Mouse (Mus musculus): ENCODE data around the gene Acyp1. TPM values are rescaled to one million over a fixed set of nuclear protein-coding genes. Genes with fewer than 3 reads are reported as not detected.

The Acyp1 gene
- polyA plus RNA-seq, 1 experiment from 2014 or later = 54.2 TPM

DNA sequence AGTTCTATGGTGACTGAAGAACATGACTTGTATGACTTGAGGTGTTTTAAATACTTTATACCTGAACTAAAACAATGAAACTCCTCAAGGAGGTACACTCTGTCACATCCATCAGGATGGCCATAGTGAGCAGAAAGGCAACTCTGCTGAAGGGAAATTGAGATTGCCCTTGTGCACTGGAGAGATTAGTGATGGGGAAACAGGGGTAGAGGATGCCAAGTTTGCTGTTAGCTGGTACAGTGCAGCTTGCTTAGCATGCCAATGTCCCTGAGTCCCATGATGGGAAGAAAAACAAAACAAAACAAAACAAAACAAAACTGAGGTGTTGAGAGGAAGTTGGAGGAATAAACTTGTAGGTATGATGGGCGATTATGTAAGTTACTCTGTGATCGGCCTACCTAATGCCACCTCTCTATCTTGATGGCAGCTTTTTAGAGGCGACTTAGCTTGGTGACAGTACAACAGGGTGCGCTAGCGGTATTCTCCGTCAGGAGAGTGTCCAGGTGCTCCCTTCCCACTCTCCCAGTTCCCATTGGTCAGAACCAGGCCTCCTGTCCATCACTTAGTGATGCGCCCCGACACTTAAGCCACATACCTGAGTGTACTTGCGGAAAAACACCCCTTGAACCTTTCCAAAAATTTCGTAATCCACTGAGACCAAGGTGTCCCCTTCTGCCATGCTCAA is 8.7 kb downstream of the Acyp1 start:
- Histone ChIP-seq H3K36me3 (peaks cover 13% of the 10 kb centered on the region), H3K27ac (peak overlapping the region; percentile 90), H3K4me3 (peak overlapping the region; percentile 74), H3K27me3 (ENCODE audit: low read depth, poor library complexity, severe bottlenecking) (no peaks in the 10 kb centered on the region), H3K9me3 (replicated peaks) (no peaks in the 10 kb centered on the region), H3K4me1 (peaks cover 7% of the 10 kb centered on the region)
- 8% methylated on average over 10 of the region's 10 CpGs for WGBS
- no peak for DNase-seq (ENCODE audit: low spot score)

GRCm38 (mm10) chr12:85278919-85279318 is 9.3 kb downstream of the Acyp1 start:
- Histone ChIP-seq H3K4me3 (no peak overlapping the region), H3K9me3 (replicated peaks) (no peaks in the 10 kb centered on the region), H3K4me1 (peaks cover 7% of the 10 kb centered on the region), H3K27me3 (ENCODE audit: low read depth, poor library complexity, severe bottlenecking) (no peaks in the 10 kb centered on the region), H3K36me3 (peaks cover 19% of the 10 kb centered on the region), H3K27ac (no peak overlapping the region)
- WGBS = 94% methylated on average over 10 of the region's 10 CpGs
- DNase-seq (ENCODE audit: low spot score) = no peak

DNA sequence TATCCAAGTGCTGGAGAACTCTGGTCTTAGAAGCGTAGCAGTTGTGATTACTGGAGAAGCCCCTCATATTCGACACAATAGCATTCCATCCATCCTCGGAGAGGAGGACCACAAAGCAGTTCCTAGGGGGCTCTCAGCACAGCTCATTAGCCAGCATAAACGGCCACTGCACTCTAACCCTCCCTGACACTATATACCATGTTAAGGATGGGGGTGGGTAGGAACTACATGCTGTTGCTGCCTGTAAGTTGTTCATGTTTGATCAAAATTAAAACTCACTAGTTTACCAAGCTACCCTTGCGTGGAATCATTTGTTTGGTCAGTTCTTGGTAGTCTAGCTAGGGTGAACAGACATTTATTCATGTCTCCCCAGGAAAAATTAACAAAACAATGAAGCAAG is 12.0 kb downstream of the Acyp1 start:
- Histone ChIP-seq H3K27ac (no peak overlapping the region), H3K36me3 (peaks cover 19% of the 10 kb centered on the region), H3K4me3 (no peak overlapping the region), H3K27me3 (ENCODE audit: low read depth, poor library complexity, severe bottlenecking) (no peaks in the 10 kb centered on the region), H3K4me1 (peaks cover 13% of the 10 kb centered on the region), H3K9me3 (replicated peaks) (no peaks in the 10 kb centered on the region)
- WGBS = 80% methylated on average over 5 of the region's 5 CpGs
- no peak for DNase-seq (ENCODE audit: low spot score)

DNA sequence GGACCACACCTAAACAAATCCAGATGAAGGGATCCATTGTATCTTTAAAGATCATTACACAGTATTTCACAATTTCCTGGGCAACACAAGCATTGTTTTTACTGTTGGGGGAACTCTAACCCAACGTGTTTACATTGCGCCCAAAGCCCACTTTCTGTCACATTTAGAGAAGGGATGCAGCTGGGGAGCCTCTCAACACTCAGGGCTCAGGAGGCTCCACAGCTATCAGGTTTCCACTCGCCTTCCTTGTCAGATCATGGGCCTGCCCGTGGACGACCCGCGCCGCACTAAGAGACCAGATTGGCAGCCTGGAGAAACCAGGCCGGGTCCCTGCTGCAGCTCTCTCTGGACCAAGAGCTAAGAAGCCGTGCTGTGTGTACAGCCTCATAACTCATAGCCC is 14.7 kb downstream of the Acyp1 start:
- H3K36me3 ChIP-seq = peaks cover 26% of the 10 kb centered on the region
- peak overlapping the region; percentile 50; the same call in 1 of the 2 replicates for H3K27ac ChIP-seq
- no peaks in the 10 kb centered on the region for H3K27me3 ChIP-seq (ENCODE audit: low read depth, poor library complexity, severe bottlenecking)
- no peak overlapping the region for H3K4me3 ChIP-seq
- 75% methylated on average over 10 of the region's 10 CpGs for WGBS
- H3K9me3 ChIP-seq (replicated peaks) = no peaks in the 10 kb centered on the region
- H3K4me1 ChIP-seq = peaks cover 17% of the 10 kb centered on the region
- no peak for DNase-seq (ENCODE audit: low spot score)

- Histone ChIP-seq H3K9me3 (replicated peaks) (no peaks in the 10 kb centered on the region), H3K36me3 (peaks cover 34% of the 10 kb centered on the region), H3K27ac (no peak overlapping the region), H3K27me3 (ENCODE audit: low read depth, poor library complexity, severe bottlenecking) (no peaks in the 10 kb centered on the region), H3K4me3 (no peak overlapping the region), H3K4me1 (peaks cover 17% of the 10 kb centered on the region)
- WGBS = 73% methylated on average over 4 of the region's 4 CpGs
- DNase-seq (ENCODE audit: low spot score) = no peak
These were observed 16.4 kb downstream of the Acyp1 start for GRCm38 (mm10) chr12:85271843-85272206.

GRCm38 (mm10) chr12:85271132-85271842 is 17.0 kb downstream of the Acyp1 start:
- no peaks in the 10 kb centered on the region for H3K9me3 ChIP-seq (replicated peaks)
- no peaks in the 10 kb centered on the region for H3K27me3 ChIP-seq (ENCODE audit: low read depth, poor library complexity, severe bottlenecking)
- H3K4me1 ChIP-seq = peaks cover 17% of the 10 kb centered on the region
- H3K27ac ChIP-seq = peak overlapping the region; percentile 93; the same call in 1 of the 2 replicates
- 77% methylated on average over 7 of the region's 7 CpGs for WGBS
- H3K4me3 ChIP-seq = no peak overlapping the region; the same call in 1 of the 2 replicates
- H3K36me3 ChIP-seq = peaks cover 34% of the 10 kb centered on the region
- no peak for DNase-seq (ENCODE audit: low spot score)

DNA sequence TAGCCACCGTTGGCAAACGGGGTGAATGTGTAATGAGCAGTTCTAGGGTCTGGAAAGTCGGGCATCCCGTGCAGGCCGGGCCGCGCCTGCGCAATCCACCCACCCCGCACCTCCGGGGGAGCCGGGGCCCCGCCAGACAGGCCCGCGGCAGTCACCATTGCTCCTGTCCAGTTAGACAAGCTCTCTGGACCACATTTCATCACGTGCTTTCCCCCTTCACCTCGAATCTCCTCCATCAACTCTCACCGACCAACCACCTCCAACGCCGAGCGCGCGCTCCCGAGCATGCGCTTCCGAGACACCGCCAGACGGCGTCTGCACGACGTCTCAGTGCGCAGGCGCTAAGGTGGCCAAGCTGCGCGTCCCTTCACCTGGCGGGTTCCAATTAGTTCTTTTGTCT is 17.9 kb downstream of the Acyp1 start, which contains the start of gene Mlh3:
Gene Mlh3, minus strand, starts transcription at position 281 of the 400 bp plus-strand sequence.
- Histone ChIP-seq H3K27ac (peak within 1 kb of the TSS; percentile 93), H3K27me3 (ENCODE audit: low read depth, poor library complexity, severe bottlenecking) (no peaks in the 10 kb centered on the region), H3K4me1 (peaks cover 25% of the 10 kb centered on the region), H3K36me3 (peaks cover 28% of the 10 kb centered on the region), H3K9me3 (replicated peaks) (no peaks in the 10 kb centered on the region), H3K4me3 (peak within 1 kb of the TSS; percentile 62)
- peak; percentile 91 for DNase-seq (ENCODE audit: low spot score)
- whole genome bisulfite sequencing = 2% methylated on average over 35 of the region's 35 CpGs

GRCm38 (mm10) chr12:85269821-85270220 is 18.4 kb downstream of the Acyp1 start:
- no peaks in the 10 kb centered on the region for H3K27me3 ChIP-seq (ENCODE audit: low read depth, poor library complexity, severe bottlenecking)
- 62% methylated on average over 3 of the region's 3 CpGs for WGBS
- no peak for DNase-seq (ENCODE audit: low spot score)
- H3K4me3 ChIP-seq = peak overlapping the region; percentile 62
- H3K9me3 ChIP-seq (replicated peaks) = no peaks in the 10 kb centered on the region
- H3K27ac ChIP-seq = peak overlapping the region; percentile 93
- H3K4me1 ChIP-seq = peaks cover 30% of the 10 kb centered on the region
- H3K36me3 ChIP-seq = peaks cover 24% of the 10 kb centered on the region

- no peak overlapping the region for H3K27ac ChIP-seq
- H3K4me3 ChIP-seq = no peak overlapping the region
- no peaks in the 10 kb centered on the region for H3K9me3 ChIP-seq (replicated peaks)
- DNase-seq (ENCODE audit: low spot score) = no peak
- peaks cover 15% of the 10 kb centered on the region for H3K36me3 ChIP-seq
- H3K27me3 ChIP-seq (ENCODE audit: low read depth, poor library complexity, severe bottlenecking) = no peaks in the 10 kb centered on the region
- 90% methylated on average over 3 of the region's 3 CpGs for WGBS
- H3K4me1 ChIP-seq = peaks cover 48% of the 10 kb centered on the region
These were observed 22.0 kb downstream of the Acyp1 start for GRCm38 (mm10) chr12:85266248-85266647.

- 41% methylated on average over 7 of the region's 7 CpGs for WGBS
- H3K36me3 ChIP-seq = peaks cover 15% of the 10 kb centered on the region
- H3K9me3 ChIP-seq (replicated peaks) = no peaks in the 10 kb centered on the region
- peak; percentile 48 for DNase-seq (ENCODE audit: low spot score)
- peak overlapping the region; percentile 67; the same call in 1 of the 2 replicates for H3K27ac ChIP-seq
- no peaks in the 10 kb centered on the region for H3K27me3 ChIP-seq (ENCODE audit: low read depth, poor library complexity, severe bottlenecking)
- H3K4me3 ChIP-seq = no peak overlapping the region
- H3K4me1 ChIP-seq = peaks cover 41% of the 10 kb centered on the region
These were observed 23.3 kb downstream of the Acyp1 start for GRCm38 (mm10) chr12:85264940-85265339.

- Histone ChIP-seq H3K4me3 (no peak overlapping the region), H3K27ac (peak overlapping the region; percentile 67; the same call in 1 of the 2 replicates), H3K9me3 (replicated peaks) (no peaks in the 10 kb centered on the region), H3K4me1 (peaks cover 38% of the 10 kb centered on the region), H3K36me3 (peaks cover 15% of the 10 kb centered on the region), H3K27me3 (ENCODE audit: low read depth, poor library complexity, severe bottlenecking) (no peaks in the 10 kb centered on the region)
- DNase-seq (ENCODE audit: low spot score) = no peak
- WGBS = 81% methylated on average over 8 of the region's 8 CpGs
These were observed 23.7 kb downstream of the Acyp1 start for GRCm38 (mm10) chr12:85264531-85264930.

DNA sequence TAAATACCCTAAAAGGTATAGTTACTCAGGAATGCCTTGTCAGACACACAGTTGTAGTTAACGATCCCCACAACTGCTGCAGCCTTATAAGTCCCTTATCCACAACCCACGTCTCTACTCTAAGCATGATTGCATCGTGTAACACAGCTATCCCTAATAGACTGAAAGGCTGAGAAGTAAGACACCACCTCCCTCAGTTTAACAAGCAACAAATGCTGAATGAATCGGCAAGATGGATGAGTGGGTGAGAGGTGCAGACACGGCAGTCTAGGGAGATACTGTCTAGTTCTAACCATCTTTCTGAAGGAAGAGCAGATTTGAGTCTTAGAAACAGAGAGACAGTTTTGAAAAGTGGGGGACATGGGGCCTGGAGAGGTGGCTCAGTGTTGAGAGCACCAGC is 25.0 kb downstream of the Acyp1 start:
- DNase-seq (ENCODE audit: low spot score) = no peak
- H3K27me3 ChIP-seq (ENCODE audit: low read depth, poor library complexity, severe bottlenecking) = no peaks in the 10 kb centered on the region
- H3K9me3 ChIP-seq (replicated peaks) = no peaks in the 10 kb centered on the region
- 77% methylated on average over 5 of the region's 5 CpGs for WGBS
- H3K4me3 ChIP-seq = no peak overlapping the region
- H3K36me3 ChIP-seq = peaks cover 5% of the 10 kb centered on the region
- H3K4me1 ChIP-seq = peaks cover 38% of the 10 kb centered on the region
- peak overlapping the region; percentile 73 for H3K27ac ChIP-seq

GRCm38 (mm10) chr12:85262489-85262888 is 25.7 kb downstream of the Acyp1 start:
- no peak overlapping the region for H3K4me3 ChIP-seq
- H3K9me3 ChIP-seq (replicated peaks) = no peaks in the 10 kb centered on the region
- WGBS = 47% methylated on average over 10 of the region's 10 CpGs
- H3K27me3 ChIP-seq (ENCODE audit: low read depth, poor library complexity, severe bottlenecking) = no peaks in the 10 kb centered on the region
- peak overlapping the region; percentile 73 for H3K27ac ChIP-seq
- DNase-seq (ENCODE audit: low spot score) = peak; percentile 71
- H3K36me3 ChIP-seq = peaks cover 4% of the 10 kb centered on the region
- peaks cover 38% of the 10 kb centered on the region for H3K4me1 ChIP-seq
